Mouse (Mus musculus): ENCODE data around the gene Med28. TPM values are rescaled to one million over a fixed set of nuclear protein-coding genes. Genes with fewer than 3 reads are reported as not detected.

Med28 gene
- polyA plus RNA-seq (2012; rRNA removed): 64.1 and 64.6 TPM in 2 replicates

GRCm38 (mm10) chr5:45519960-45520808, at the start of gene Med28:
Gene Med28, plus strand, starts transcription at chr5:45520229.
- TF ChIP-seq CTCF (IDR thresholded peaks at IDR 0.05; ENCODE audit: extremely low read depth, insufficient read depth, insufficient read length, insufficient replicate concordance) (no peak), POLR2A (IDR thresholded peaks at IDR 0.05; ENCODE audit: low read depth, low read length) (peak; percentile 69)
- no peaks in the 10 kb centered on the region for H3K27me3 ChIP-seq (ENCODE audit: control insufficient read depth, insufficient read depth, low read length)
- no peaks in the 10 kb centered on the region; the same call in 1 of the 2 replicates for H3K4me1 ChIP-seq (ENCODE audit: control insufficient read depth, insufficient read depth, insufficient read length)
- peak within 1 kb of the TSS; percentile 94 for H3K4me3 ChIP-seq (ENCODE audit: extremely low read depth, insufficient read depth, insufficient read length)
- peaks cover 7% of the 10 kb centered on the region; the same call in 1 of the 2 replicates for H3K36me3 ChIP-seq (ENCODE audit: control insufficient read depth, insufficient read depth, low read length)
- peak; percentile 70 to 94 for DNase-seq (ENCODE audit: low read depth in 1 of 2, low spot score in 2 of 2)
- WGBS: 2% methylated on average over 56 of the region's 56 CpGs
- H3K27ac ChIP-seq (ENCODE audit: insufficient read depth, low read length): peak within 1 kb of the TSS; percentile 56; the same call in 1 of the 2 replicates

DNA sequence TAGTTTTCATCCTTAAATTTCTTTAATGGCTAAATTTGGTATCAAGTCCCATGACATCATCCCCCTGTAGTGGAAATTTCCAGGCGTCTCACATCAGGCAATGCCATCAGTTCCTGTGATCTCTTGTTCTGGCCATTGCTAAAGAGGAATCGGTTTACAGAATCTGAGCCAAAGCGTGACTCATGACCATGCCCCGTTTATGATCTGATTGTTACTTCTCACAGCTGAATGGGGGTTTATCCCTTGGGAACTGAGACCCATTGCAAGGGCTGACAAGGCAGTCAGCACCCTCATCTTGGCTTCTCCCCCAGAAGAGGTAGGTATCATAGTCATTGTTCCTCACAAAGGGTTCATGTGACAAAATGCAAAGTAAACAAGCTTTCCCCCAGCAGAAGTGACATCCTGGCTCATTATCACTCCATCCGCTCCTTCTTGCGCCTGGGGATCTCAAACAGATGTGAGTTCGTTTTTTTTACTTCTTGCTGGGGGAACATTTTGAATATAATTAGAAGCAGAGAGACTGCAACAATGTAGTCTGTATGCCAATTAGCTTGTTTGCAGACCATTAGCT, 47.1 kb upstream of the Med28 start:
- Histone ChIP-seq H3K27me3 (ENCODE audit: control insufficient read depth, insufficient read depth, low read length) (no peaks in the 10 kb centered on the region), H3K4me3 (ENCODE audit: extremely low read depth, insufficient read depth, insufficient read length) (no peak overlapping the region), H3K36me3 (ENCODE audit: control insufficient read depth, insufficient read depth, low read length) (no peaks in the 10 kb centered on the region), H3K4me1 (ENCODE audit: control insufficient read depth, insufficient read depth, insufficient read length) (no peaks in the 10 kb centered on the region), H3K27ac (ENCODE audit: insufficient read depth, low read length) (no peak overlapping the region)
- WGBS: 39% methylated on average over 7 of the region's 7 CpGs
- no peak for TF ChIP-seq CTCF (IDR thresholded peaks at IDR 0.05; ENCODE audit: extremely low read depth, insufficient read depth, insufficient read length, insufficient replicate concordance)
- TF ChIP-seq POLR2A (IDR thresholded peaks at IDR 0.05; ENCODE audit: low read depth, low read length): no peak
- DNase-seq (ENCODE audit: low read depth in 1 of 2, low spot score in 2 of 2): no peak

GRCm38 (mm10) chr5:45473521-45473920, 46.5 kb upstream of the Med28 start:
- TF ChIP-seq CTCF (IDR thresholded peaks at IDR 0.05; ENCODE audit: extremely low read depth, insufficient read depth, insufficient read length, insufficient replicate concordance) (no peak), POLR2A (IDR thresholded peaks at IDR 0.05; ENCODE audit: low read depth, low read length) (no peak)
- Histone ChIP-seq H3K4me3 (ENCODE audit: extremely low read depth, insufficient read depth, insufficient read length) (no peak overlapping the region), H3K4me1 (ENCODE audit: control insufficient read depth, insufficient read depth, insufficient read length) (no peaks in the 10 kb centered on the region), H3K27ac (ENCODE audit: insufficient read depth, low read length) (no peak overlapping the region), H3K27me3 (ENCODE audit: control insufficient read depth, insufficient read depth, low read length) (no peaks in the 10 kb centered on the region), H3K36me3 (ENCODE audit: control insufficient read depth, insufficient read depth, low read length) (no peaks in the 10 kb centered on the region)
- WGBS: 90% methylated on average over 1 of the region's 1 CpGs
- DNase-seq (ENCODE audit: low read depth in 1 of 2, low spot score in 2 of 2): no peak

DNA sequence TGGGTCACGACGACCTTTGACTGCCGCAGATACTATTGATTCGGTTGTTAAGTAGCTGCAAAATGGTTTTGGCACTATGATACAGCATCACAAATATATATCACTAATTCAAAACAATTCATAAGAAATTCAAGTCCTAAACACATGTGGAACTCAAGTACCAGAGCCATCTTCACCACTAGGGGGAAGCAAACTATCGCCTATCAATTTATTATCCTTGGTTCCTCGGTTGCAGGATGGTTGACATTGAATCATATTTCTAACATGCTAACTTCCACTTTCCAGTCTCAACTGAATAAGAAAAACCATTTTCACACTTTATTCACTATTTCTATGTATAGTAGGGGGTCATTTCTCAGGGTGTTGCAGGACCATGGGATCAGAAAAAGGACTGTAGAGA, 45.8 kb upstream of the Med28 start:
- Histone ChIP-seq H3K4me1 (ENCODE audit: control insufficient read depth, insufficient read depth, insufficient read length) (no peaks in the 10 kb centered on the region), H3K27ac (ENCODE audit: insufficient read depth, low read length) (no peak overlapping the region), H3K4me3 (ENCODE audit: extremely low read depth, insufficient read depth, insufficient read length) (no peak overlapping the region), H3K27me3 (ENCODE audit: control insufficient read depth, insufficient read depth, low read length) (no peaks in the 10 kb centered on the region), H3K36me3 (ENCODE audit: control insufficient read depth, insufficient read depth, low read length) (no peaks in the 10 kb centered on the region)
- DNase-seq (ENCODE audit: low read depth in 1 of 2, low spot score in 2 of 2): peak in 1 of 2 experiments; percentile 28
- 30% methylated on average over 6 of the region's 6 CpGs for WGBS
- TF ChIP-seq POLR2A (IDR thresholded peaks at IDR 0.05; ENCODE audit: low read depth, low read length) (no peak), CTCF (IDR thresholded peaks at IDR 0.05; ENCODE audit: extremely low read depth, insufficient read depth, insufficient read length, insufficient replicate concordance) (0 out of 2 replicates have a peak, but pooled peaks have one; percentile 14)

DNA sequence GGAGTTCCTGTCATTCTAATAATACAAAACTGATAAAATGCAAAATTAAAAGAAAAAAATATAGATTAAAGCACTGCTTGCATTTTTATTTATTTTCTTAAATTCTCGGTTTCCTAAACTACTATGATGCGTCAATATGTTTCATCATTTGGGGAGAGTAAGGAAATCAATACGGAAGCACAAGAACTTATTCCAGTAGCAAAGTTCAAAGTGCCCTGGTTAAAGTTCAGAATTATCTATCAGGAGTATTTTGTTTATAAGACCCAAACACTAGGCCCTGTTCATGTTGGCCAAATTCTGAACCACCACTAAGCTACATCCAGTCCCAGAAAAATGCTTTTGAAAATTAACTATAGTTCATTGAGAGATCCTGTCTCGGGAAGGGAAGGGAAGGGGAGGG, 45.3 kb upstream of the Med28 start:
- Histone ChIP-seq H3K27me3 (ENCODE audit: control insufficient read depth, insufficient read depth, low read length) (no peaks in the 10 kb centered on the region), H3K4me1 (ENCODE audit: control insufficient read depth, insufficient read depth, insufficient read length) (no peaks in the 10 kb centered on the region), H3K27ac (ENCODE audit: insufficient read depth, low read length) (no peak overlapping the region), H3K4me3 (ENCODE audit: extremely low read depth, insufficient read depth, insufficient read length) (no peak overlapping the region), H3K36me3 (ENCODE audit: control insufficient read depth, insufficient read depth, low read length) (no peaks in the 10 kb centered on the region)
- no peak for DNase-seq (ENCODE audit: low read depth in 1 of 2, low spot score in 2 of 2)
- WGBS: 91% methylated on average over 3 of the region's 4 CpGs
- TF ChIP-seq POLR2A (IDR thresholded peaks at IDR 0.05; ENCODE audit: low read depth, low read length) (no peak), CTCF (IDR thresholded peaks at IDR 0.05; ENCODE audit: extremely low read depth, insufficient read depth, insufficient read length, insufficient replicate concordance) (no peak)

DNA sequence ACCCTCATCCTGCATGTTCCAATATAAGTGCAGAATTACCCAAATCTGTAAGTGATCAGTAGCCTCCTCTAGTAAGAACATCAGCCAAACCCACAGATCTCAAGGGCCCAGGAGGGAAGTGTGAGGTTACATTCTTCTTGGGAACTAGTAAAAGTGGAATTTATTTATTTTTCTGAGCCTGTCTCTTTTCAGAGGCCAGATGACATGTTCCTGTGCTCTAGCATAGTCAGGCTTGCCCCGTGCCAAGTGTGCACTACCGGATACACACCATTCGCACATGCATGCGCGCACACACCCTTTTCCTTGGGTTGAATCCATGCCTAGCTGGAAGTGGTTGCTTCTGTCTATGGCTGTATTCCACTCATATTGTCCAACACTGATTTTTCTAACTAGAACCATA, 44.3 kb upstream of the Med28 start:
- no peaks in the 10 kb centered on the region for H3K36me3 ChIP-seq (ENCODE audit: control insufficient read depth, insufficient read depth, low read length)
- H3K27me3 ChIP-seq (ENCODE audit: control insufficient read depth, insufficient read depth, low read length): no peaks in the 10 kb centered on the region
- H3K27ac ChIP-seq (ENCODE audit: insufficient read depth, low read length): no peak overlapping the region
- no peak overlapping the region for H3K4me3 ChIP-seq (ENCODE audit: extremely low read depth, insufficient read depth, insufficient read length)
- 87% methylated on average over 5 of the region's 5 CpGs for WGBS
- TF ChIP-seq CTCF (IDR thresholded peaks at IDR 0.05; ENCODE audit: extremely low read depth, insufficient read depth, insufficient read length, insufficient replicate concordance): no peak
- H3K4me1 ChIP-seq (ENCODE audit: control insufficient read depth, insufficient read depth, insufficient read length): no peaks in the 10 kb centered on the region
- no peak for DNase-seq (ENCODE audit: low read depth in 1 of 2, low spot score in 2 of 2)

DNA sequence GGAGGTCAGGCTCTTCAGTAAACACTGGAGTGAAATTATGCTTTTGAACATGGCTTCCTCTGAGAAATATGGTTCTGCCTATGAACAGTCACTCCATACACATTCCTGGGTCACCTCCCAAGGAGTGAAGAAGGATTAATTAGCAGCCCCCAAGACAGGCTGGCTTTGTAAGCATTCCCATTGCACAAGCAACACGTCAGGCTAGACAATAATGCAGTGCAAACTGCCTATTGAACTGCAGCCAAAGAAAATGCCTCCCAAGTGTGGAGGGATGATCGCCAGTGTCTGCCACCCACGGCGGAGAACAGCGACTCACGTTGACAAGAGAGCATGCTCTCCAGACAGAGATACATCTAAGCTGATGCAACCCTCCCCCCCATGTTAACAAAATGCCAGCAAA, 43.7 kb upstream of the Med28 start:
- no peak for DNase-seq (ENCODE audit: low read depth in 1 of 2, low spot score in 2 of 2)
- Histone ChIP-seq H3K27ac (ENCODE audit: insufficient read depth, low read length) (no peak overlapping the region), H3K4me3 (ENCODE audit: extremely low read depth, insufficient read depth, insufficient read length) (no peak overlapping the region), H3K27me3 (ENCODE audit: control insufficient read depth, insufficient read depth, low read length) (no peaks in the 10 kb centered on the region), H3K36me3 (ENCODE audit: control insufficient read depth, insufficient read depth, low read length) (no peaks in the 10 kb centered on the region), H3K4me1 (ENCODE audit: control insufficient read depth, insufficient read depth, insufficient read length) (no peaks in the 10 kb centered on the region)
- 76% methylated on average over 6 of the region's 6 CpGs for WGBS
- TF ChIP-seq CTCF (IDR thresholded peaks at IDR 0.05; ENCODE audit: extremely low read depth, insufficient read depth, insufficient read length, insufficient replicate concordance) (no peak), POLR2A (IDR thresholded peaks at IDR 0.05; ENCODE audit: low read depth, low read length) (no peak)
